Mouse (Mus musculus) R1 (cell line): Measurements from ENCODE around the gene Olfr847.

ENCODE experiments used
- DNase-seq: peaks from one replicate; pipeline ENCODE4 v3.0.0-alpha.2; 2018; ENCODE audit warnings: low read depth, low spot score

The Olfr847 gene

GRCm38 (mm10) chr9:19378569-19378968 is at the start of gene Olfr847:
TSS of gene Olfr847 (minus strand) at chr9:19378669.
- DNase-seq: no peak

GRCm38 (mm10) chr9:19363905-19364304 is 14.6 kb downstream of the Olfr847 start, which contains the start of gene Olfr846:
TSS of gene Olfr846 (minus strand) at chr9:19364005.
- no peak for DNase-seq

GRCm38 (mm10) chr9:19336157-19336556 is 42.3 kb downstream of the Olfr847 start, which contains the start of gene Olfr845:
TSS of gene Olfr845 (plus strand) at chr9:19336457.
- DNase-seq: no peak
